Mouse (Mus musculus) gastrocnemius, postnatal 4 days (tissue): ENCODE results near the gene Jarid2. TPM values are rescaled to one million over a fixed set of nuclear protein-coding genes. Genes with fewer than 3 reads are reported as not detected.

Source experiments
- DNase-seq, 2 experiments: peaks; one replicate each; pipeline ENCODE4 v3.0.0; 2021 to 2022; ENCODE audit warnings: low spot score in 2 of 2, mixed read lengths in 2 of 2
- total RNA-seq, 2 experiments: library from RNA; stranded (reverse); gene quantifications; 2 replicates each; pipeline ENCODE4 v1.2.3; 2021

Jarid2 gene
- total RNA-seq, 2 experiments from 2014 or later, result 41.4 to 50.6 TPM

GRCm38 (mm10) chr13:44954232-44954568 lies 224.9 kb downstream of the Jarid2 start:
- DNase-seq, result no peak

GRCm38 (mm10) chr13:44955781-44956180 lies 226.5 kb downstream of the Jarid2 start:
- DNase-seq, result no peak

GRCm38 (mm10) chr13:44957049-44957448 lies 227.8 kb downstream of the Jarid2 start:
- DNase-seq, result no peak

- DNase-seq, result no peak
Observed at GRCm38 (mm10) chr13:44960542-44961291, 231.4 kb downstream of the Jarid2 start.
